Mouse (Mus musculus): ENCODE measurements around the gene Sdccag8. TPM values are rescaled to one million over a fixed set of nuclear protein-coding genes. Genes with fewer than 3 reads are reported as not detected.

Sdccag8 gene
- polyA plus RNA-seq, 1 experiment from 2014 or later: 18.2 TPM

DNA sequence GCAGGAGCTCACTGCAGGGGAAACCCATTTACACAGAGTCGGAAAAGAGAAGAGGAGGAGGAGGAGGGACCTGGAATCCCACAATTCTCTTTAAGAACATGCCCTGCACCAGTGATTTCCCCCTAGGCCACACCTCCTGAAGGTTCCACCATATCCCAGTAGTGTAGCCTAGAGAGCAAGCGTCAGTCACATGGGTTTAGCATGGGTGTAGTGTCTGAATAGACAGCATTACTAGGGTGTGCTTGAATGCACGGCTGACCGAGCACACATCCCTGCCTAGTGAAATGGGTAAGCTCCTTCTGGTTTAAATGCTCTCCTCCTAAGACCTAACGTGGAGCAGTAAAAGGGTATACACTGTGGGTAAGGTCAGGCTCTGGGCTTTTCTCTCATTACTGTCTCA lies 148.4 kb downstream of the Sdccag8 start:
- H3K27ac ChIP-seq (replicated peaks; ENCODE audit: low read depth, low read length): no peak overlapping the region
- ATAC-seq (ENCODE audit: low read depth) (no peak; the same call in 1 of the 2 replicates), DNase-seq (ENCODE audit: low spot score) (no peak)
- H3K9me3 ChIP-seq (ENCODE audit: control insufficient read depth, low read length): no peaks in the 10 kb centered on the region
- no peaks in the 10 kb centered on the region for H3K4me1 ChIP-seq (ENCODE audit: control insufficient read depth, insufficient read depth, low read length)
- 73% methylated on average over 5 of the region's 5 CpGs for WGBS
- H3K36me3 ChIP-seq (ENCODE audit: control insufficient read depth, insufficient read depth, low read length): no peaks in the 10 kb centered on the region
- H3K9ac ChIP-seq (ENCODE audit: low read depth, low read length): no peak overlapping the region
- H3K4me2 ChIP-seq (ENCODE audit: low read depth, low read length): no peak overlapping the region
- H3K4me3 ChIP-seq (ENCODE audit: low read depth, low read length): no peak overlapping the region
- H3K27me3 ChIP-seq (replicated peaks; ENCODE audit: control insufficient read depth, insufficient read depth, low read length): no peaks in the 10 kb centered on the region

DNA sequence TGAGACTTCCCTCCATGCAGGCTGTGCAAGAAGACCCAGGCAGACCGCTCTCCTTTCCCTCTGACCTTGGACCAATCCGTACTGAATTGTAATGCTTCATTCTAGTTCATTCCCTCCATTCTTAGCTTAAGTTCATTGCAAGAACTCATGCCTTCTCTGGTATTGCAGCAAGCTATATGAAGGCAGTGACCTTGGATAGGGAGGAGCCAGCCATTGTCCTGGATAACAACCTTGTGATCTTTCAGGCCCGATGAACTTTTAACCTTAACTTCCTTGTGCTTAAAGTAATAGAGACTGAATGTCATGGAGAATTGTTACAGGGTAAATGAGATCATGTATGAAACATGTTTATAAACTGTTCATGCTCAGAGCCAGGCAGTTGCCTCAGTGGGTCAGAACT lies 152.8 kb downstream of the Sdccag8 start:
- no peak overlapping the region for H3K4me3 ChIP-seq (ENCODE audit: low read depth, low read length)
- no peaks in the 10 kb centered on the region for H3K36me3 ChIP-seq (ENCODE audit: control insufficient read depth, insufficient read depth, low read length)
- H3K9ac ChIP-seq (ENCODE audit: low read depth, low read length): no peak overlapping the region
- no peak overlapping the region for H3K4me2 ChIP-seq (ENCODE audit: low read depth, low read length)
- H3K4me1 ChIP-seq (ENCODE audit: control insufficient read depth, insufficient read depth, low read length): no peaks in the 10 kb centered on the region
- H3K9me3 ChIP-seq (ENCODE audit: control insufficient read depth, low read length): no peaks in the 10 kb centered on the region
- ATAC-seq (ENCODE audit: low read depth) (no peak), DNase-seq (ENCODE audit: low spot score) (no peak)
- WGBS: 91% methylated on average over 3 of the region's 3 CpGs
- no peaks in the 10 kb centered on the region for H3K27me3 ChIP-seq (replicated peaks; ENCODE audit: control insufficient read depth, insufficient read depth, low read length)
- H3K27ac ChIP-seq (replicated peaks; ENCODE audit: low read depth, low read length): no peak overlapping the region

DNA sequence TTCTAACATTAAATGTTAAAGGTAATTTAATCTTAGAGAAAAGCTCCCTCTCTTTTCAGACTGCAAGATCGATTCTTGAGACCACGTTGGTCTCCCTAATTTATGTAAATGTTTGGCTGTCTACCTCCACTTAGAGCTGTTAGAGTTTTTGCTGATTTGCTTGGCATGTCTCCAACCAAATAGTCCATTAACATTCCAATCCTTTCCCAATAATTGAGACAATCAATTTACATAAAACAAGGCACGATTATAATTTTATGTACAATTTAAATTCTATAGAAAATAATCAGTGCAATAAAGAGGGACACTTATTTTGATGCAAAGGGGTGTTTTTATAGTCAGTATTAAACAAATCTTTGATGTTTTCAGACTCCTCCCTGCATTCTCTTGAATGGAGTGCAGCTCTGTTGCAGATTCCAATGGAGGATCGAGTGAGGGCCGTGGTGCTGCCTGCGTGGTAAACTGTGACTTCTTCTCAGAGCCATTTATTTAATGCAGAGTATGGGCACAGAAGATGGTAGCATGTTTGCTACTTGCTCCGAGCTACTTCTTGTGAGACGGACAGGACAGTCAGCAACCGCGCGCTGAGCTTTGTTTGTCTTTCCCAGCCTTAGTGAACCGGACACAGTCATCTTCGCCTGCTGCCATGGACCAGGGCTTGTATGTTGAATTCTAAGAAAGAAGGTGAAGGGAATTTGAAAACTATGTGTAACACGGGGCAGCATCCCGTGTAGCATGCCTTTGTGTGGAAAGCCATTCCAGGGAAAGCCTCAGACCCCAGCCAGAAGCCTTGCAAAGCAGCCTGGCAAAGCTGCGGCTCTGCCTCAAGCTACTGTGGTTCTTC lies 156.4 kb downstream of the Sdccag8 start:
- Histone ChIP-seq H3K4me2 (ENCODE audit: low read depth, low read length) (no peak overlapping the region), H3K9me3 (ENCODE audit: control insufficient read depth, low read length) (no peaks in the 10 kb centered on the region), H3K4me3 (ENCODE audit: low read depth, low read length) (no peak overlapping the region), H3K27me3 (replicated peaks; ENCODE audit: control insufficient read depth, insufficient read depth, low read length) (no peaks in the 10 kb centered on the region), H3K9ac (ENCODE audit: low read depth, low read length) (no peak overlapping the region), H3K27ac (replicated peaks; ENCODE audit: low read depth, low read length) (no peak overlapping the region), H3K4me1 (ENCODE audit: control insufficient read depth, insufficient read depth, low read length) (no peaks in the 10 kb centered on the region), H3K36me3 (ENCODE audit: control insufficient read depth, insufficient read depth, low read length) (no peaks in the 10 kb centered on the region)
- DNase-seq (ENCODE audit: low spot score) (no peak), ATAC-seq (ENCODE audit: low read depth) (no peak)
- WGBS: 67% methylated on average over 16 of the region's 16 CpGs

DNA sequence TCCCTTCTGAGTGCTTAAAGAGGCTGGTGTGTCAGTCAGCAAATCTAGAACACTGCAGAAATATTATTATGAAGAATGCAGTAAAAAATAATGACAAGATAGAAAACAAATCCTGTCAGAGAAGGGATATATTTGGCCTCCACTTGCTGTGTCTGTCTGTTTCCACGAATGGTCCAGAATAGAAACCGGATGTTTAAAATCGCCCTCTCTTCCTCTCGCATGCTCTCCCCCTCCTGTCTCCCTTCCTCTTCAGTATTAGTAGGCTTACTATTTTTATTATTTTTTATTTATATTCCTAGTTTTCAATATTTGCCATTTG lies 157.0 kb downstream of the Sdccag8 start:
- H3K4me1 ChIP-seq (ENCODE audit: control insufficient read depth, insufficient read depth, low read length): no peaks in the 10 kb centered on the region
- DNase-seq (ENCODE audit: low spot score) (no peak), ATAC-seq (ENCODE audit: low read depth) (no peak)
- no peak overlapping the region for H3K9ac ChIP-seq (ENCODE audit: low read depth, low read length)
- no peak overlapping the region for H3K27ac ChIP-seq (replicated peaks; ENCODE audit: low read depth, low read length)
- 72% methylated on average over 4 of the region's 4 CpGs for WGBS
- no peak overlapping the region for H3K4me3 ChIP-seq (ENCODE audit: low read depth, low read length)
- H3K27me3 ChIP-seq (replicated peaks; ENCODE audit: control insufficient read depth, insufficient read depth, low read length): no peaks in the 10 kb centered on the region
- H3K4me2 ChIP-seq (ENCODE audit: low read depth, low read length): no peak overlapping the region
- no peaks in the 10 kb centered on the region for H3K36me3 ChIP-seq (ENCODE audit: control insufficient read depth, insufficient read depth, low read length)
- no peaks in the 10 kb centered on the region for H3K9me3 ChIP-seq (ENCODE audit: control insufficient read depth, low read length)

DNA sequence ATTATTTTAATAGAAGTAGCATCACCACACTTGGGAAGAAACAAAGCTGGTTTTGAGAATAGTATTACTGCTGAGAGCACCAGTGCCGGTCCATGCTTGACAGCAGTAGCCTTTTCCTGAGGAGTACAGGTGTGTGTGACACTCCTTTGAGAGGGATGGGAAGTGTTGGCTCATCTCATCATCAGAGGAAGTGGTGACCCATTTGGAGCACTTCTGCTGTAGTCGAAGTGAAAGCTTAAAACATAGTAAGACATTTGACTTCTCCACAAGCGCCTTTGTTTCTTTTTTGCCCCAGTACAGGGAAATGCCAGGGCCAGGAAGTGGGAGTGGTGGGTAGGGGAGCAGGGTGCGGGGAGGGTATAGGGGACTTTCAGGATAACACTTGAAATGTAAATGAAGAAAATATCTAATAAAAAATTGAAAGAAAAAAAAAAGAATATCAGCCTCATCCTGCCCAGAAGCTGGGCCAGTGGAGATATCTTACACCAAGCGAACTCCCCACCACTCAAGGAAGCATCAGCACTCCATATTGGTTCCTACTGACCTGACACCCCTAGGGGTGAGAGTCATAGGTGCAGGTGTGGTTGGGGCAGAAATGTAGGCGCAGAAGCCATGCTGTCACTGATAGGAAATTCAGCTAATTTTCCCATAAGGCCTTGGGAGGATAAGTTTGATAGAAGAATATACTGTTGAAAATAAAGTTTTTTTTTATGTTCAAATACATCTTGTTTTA lies 159.1 kb downstream of the Sdccag8 start:
- H3K4me1 ChIP-seq (ENCODE audit: control insufficient read depth, insufficient read depth, low read length): no peaks in the 10 kb centered on the region
- WGBS: 77% methylated on average over 6 of the region's 6 CpGs
- no peak overlapping the region for H3K9ac ChIP-seq (ENCODE audit: low read depth, low read length)
- no peaks in the 10 kb centered on the region for H3K27me3 ChIP-seq (replicated peaks; ENCODE audit: control insufficient read depth, insufficient read depth, low read length)
- no peaks in the 10 kb centered on the region for H3K36me3 ChIP-seq (ENCODE audit: control insufficient read depth, insufficient read depth, low read length)
- no peak overlapping the region for H3K4me2 ChIP-seq (ENCODE audit: low read depth, low read length)
- ATAC-seq (ENCODE audit: low read depth): no peak
- H3K9me3 ChIP-seq (ENCODE audit: control insufficient read depth, low read length): no peaks in the 10 kb centered on the region
- H3K27ac ChIP-seq (replicated peaks; ENCODE audit: low read depth, low read length): no peak overlapping the region
- no peak for DNase-seq (ENCODE audit: low spot score)
- no peak overlapping the region for H3K4me3 ChIP-seq (ENCODE audit: low read depth, low read length)

DNA sequence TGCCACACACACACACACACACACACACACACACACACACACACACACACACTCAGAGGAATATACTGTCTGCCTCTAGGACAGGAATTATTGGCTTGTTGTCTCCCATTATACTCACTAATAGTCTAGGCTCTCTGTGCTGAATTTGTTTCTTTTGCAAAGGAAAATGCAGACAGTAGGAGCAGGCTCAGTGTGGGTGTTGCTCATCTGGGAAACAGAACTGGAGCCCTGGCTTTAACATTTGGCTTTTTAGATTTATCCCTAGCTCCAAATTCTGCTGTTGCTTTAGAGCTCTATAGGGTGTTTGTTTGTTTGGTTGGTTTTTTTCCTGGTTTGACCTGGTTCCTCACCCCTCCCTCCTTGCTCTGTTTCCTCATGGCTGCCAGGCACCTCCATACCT lies 164.8 kb downstream of the Sdccag8 start:
- no peaks in the 10 kb centered on the region for H3K9me3 ChIP-seq (ENCODE audit: control insufficient read depth, low read length)
- H3K9ac ChIP-seq (ENCODE audit: low read depth, low read length): no peak overlapping the region
- H3K4me2 ChIP-seq (ENCODE audit: low read depth, low read length): no peak overlapping the region
- no peaks in the 10 kb centered on the region for H3K36me3 ChIP-seq (ENCODE audit: control insufficient read depth, insufficient read depth, low read length)
- H3K27ac ChIP-seq (replicated peaks; ENCODE audit: low read depth, low read length): no peak overlapping the region
- H3K4me1 ChIP-seq (ENCODE audit: control insufficient read depth, insufficient read depth, low read length): no peaks in the 10 kb centered on the region
- DNase-seq (ENCODE audit: low spot score) (no peak), ATAC-seq (ENCODE audit: low read depth) (no peak)
- H3K4me3 ChIP-seq (ENCODE audit: low read depth, low read length): no peak overlapping the region
- no peaks in the 10 kb centered on the region for H3K27me3 ChIP-seq (replicated peaks; ENCODE audit: control insufficient read depth, insufficient read depth, low read length)

DNA sequence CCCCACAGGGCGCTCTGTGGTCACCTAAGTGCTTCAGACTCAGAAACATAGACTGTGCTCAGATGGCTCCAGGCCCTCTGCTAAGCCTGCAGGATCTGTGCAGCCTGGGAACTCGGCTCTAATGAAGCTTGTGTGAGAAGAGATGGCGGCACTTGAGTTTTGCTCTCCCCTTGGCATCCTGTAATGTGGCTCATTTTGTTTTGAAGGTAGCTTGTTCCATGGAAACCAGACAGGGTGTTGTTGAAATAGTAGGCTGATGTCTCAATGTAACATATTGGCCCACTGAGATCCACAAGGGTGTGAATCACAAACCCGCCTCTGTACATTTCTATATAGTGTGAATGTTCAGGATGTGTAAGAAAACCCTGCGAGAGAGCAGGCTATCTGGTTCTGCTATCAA lies 165.7 kb downstream of the Sdccag8 start:
- Histone ChIP-seq H3K4me3 (ENCODE audit: low read depth, low read length) (no peak overlapping the region), H3K27ac (replicated peaks; ENCODE audit: low read depth, low read length) (no peak overlapping the region), H3K36me3 (ENCODE audit: control insufficient read depth, insufficient read depth, low read length) (no peaks in the 10 kb centered on the region), H3K9ac (ENCODE audit: low read depth, low read length) (no peak overlapping the region), H3K9me3 (ENCODE audit: control insufficient read depth, low read length) (no peaks in the 10 kb centered on the region), H3K4me2 (ENCODE audit: low read depth, low read length) (no peak overlapping the region), H3K4me1 (ENCODE audit: control insufficient read depth, insufficient read depth, low read length) (peaks cover 2% of the 10 kb centered on the region; the same call in 1 of the 2 replicates), H3K27me3 (replicated peaks; ENCODE audit: control insufficient read depth, insufficient read depth, low read length) (no peaks in the 10 kb centered on the region)
- ATAC-seq (ENCODE audit: low read depth) (no peak), DNase-seq (ENCODE audit: low spot score) (no peak)
- 76% methylated on average over 5 of the region's 5 CpGs for WGBS

DNA sequence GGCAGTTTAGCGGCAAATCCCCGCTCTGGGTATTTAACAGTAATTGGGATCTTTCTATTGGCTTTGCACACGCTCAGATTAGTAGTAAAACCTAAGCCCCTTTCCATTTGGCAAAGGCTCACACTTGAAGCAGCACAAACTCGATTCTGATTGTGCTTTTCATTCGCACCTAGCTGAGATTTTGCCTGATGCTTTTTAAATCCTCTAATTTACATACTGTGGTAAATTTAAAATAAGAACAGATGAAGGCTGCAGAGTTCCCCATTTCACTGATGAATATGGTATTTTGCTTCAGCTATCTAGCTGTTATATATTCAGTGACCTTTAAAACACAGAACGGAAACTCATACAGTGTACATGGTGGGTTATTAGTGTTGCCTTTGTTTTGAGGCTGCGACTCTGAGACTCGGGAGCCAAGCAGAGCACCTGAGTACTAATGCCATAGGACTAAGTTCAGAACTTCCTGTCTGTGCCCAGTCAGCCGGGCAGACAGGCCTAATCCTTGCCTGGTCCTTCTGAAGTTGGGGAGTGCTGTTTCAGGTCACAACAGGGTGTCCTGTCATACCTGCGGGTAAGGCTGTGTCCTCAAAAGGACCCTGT lies 166.4 kb downstream of the Sdccag8 start:
- WGBS: 74% methylated on average over 10 of the region's 10 CpGs
- ATAC-seq (ENCODE audit: low read depth) (no peak), DNase-seq (ENCODE audit: low spot score) (no peak)
- Histone ChIP-seq H3K4me1 (ENCODE audit: control insufficient read depth, insufficient read depth, low read length) (peaks cover 4% of the 10 kb centered on the region; the same call in 1 of the 2 replicates), H3K36me3 (ENCODE audit: control insufficient read depth, insufficient read depth, low read length) (no peaks in the 10 kb centered on the region), H3K27ac (replicated peaks; ENCODE audit: low read depth, low read length) (no peak overlapping the region), H3K9me3 (ENCODE audit: control insufficient read depth, low read length) (no peaks in the 10 kb centered on the region), H3K27me3 (replicated peaks; ENCODE audit: control insufficient read depth, insufficient read depth, low read length) (no peaks in the 10 kb centered on the region), H3K9ac (ENCODE audit: low read depth, low read length) (no peak overlapping the region), H3K4me2 (ENCODE audit: low read depth, low read length) (no peak overlapping the region), H3K4me3 (ENCODE audit: low read depth, low read length) (no peak overlapping the region)
